Mouse (Mus musculus) kidney, adult 18-20 months (tissue): Measurements from ENCODE around the gene Col4a2.

ENCODE experiments used
- DNase-seq: peaks from one replicate; pipeline ENCODE4 v3.0.0; 2021

Col4a2 gene

GRCm38 (mm10) chr8:11421968-11422367 lies 109.4 kb downstream of the Col4a2 start:
- no peak for DNase-seq

GRCm38 (mm10) chr8:11423091-11423490 lies 110.5 kb downstream of the Col4a2 start:
- no peak for DNase-seq

- DNase-seq = peak; percentile 28
Measured at GRCm38 (mm10) chr8:11430688-11431087, 118.1 kb downstream of the Col4a2 start.

- DNase-seq = no peak
Measured at GRCm38 (mm10) chr8:11437862-11438261, 125.3 kb downstream of the Col4a2 start.

- DNase-seq = no peak
Measured at GRCm38 (mm10) chr8:11441291-11441690, 128.7 kb downstream of the Col4a2 start.

GRCm38 (mm10) chr8:11443611-11444010 lies 131.0 kb downstream of the Col4a2 start:
- no peak for DNase-seq

GRCm38 (mm10) chr8:11444216-11444615 lies 131.6 kb downstream of the Col4a2 start:
- no peak for DNase-seq

- no peak for DNase-seq
Measured at GRCm38 (mm10) chr8:11445790-11446189, 133.2 kb downstream of the Col4a2 start.

GRCm38 (mm10) chr8:11447910-11448570 lies 135.4 kb downstream of the Col4a2 start:
- DNase-seq = no peak

- peak; percentile 53 for DNase-seq
Measured at GRCm38 (mm10) chr8:11450184-11451113, 137.8 kb downstream of the Col4a2 start.

- DNase-seq = no peak
Measured at GRCm38 (mm10) chr8:11452152-11452551, 139.5 kb downstream of the Col4a2 start.

- no peak for DNase-seq
Measured at GRCm38 (mm10) chr8:11452559-11452958, 140.0 kb downstream of the Col4a2 start.

GRCm38 (mm10) chr8:11452974-11453373 lies 140.4 kb downstream of the Col4a2 start:
- no peak for DNase-seq

GRCm38 (mm10) chr8:11454228-11454627 lies 141.6 kb downstream of the Col4a2 start:
- DNase-seq = no peak

GRCm38 (mm10) chr8:11457278-11457677 lies 144.7 kb downstream of the Col4a2 start:
- no peak for DNase-seq

- no peak for DNase-seq
Measured at GRCm38 (mm10) chr8:11457981-11458836, 145.6 kb downstream of the Col4a2 start.

- DNase-seq = peak; percentile 69
Measured at GRCm38 (mm10) chr8:11459016-11459415, 146.4 kb downstream of the Col4a2 start.

- no peak for DNase-seq
Measured at GRCm38 (mm10) chr8:11460934-11461333, 148.3 kb downstream of the Col4a2 start.

GRCm38 (mm10) chr8:11461847-11462246 lies 149.2 kb downstream of the Col4a2 start:
- no peak for DNase-seq

GRCm38 (mm10) chr8:11462641-11463040 lies 150.0 kb downstream of the Col4a2 start:
- DNase-seq = no peak

- no peak for DNase-seq
Measured at GRCm38 (mm10) chr8:11463541-11463888, 150.9 kb downstream of the Col4a2 start.

GRCm38 (mm10) chr8:11463889-11464706 lies 151.5 kb downstream of the Col4a2 start:
- no peak for DNase-seq

- no peak for DNase-seq
Measured at GRCm38 (mm10) chr8:11464707-11464964, 152.0 kb downstream of the Col4a2 start.
